Mouse (Mus musculus): Measurements from ENCODE around the gene Fmod.

GRCm38 (mm10) chr1:134074606-134075005, 37.6 kb downstream of the Fmod start:
- TF ChIP-seq CTCF (IDR thresholded peaks at IDR 0.05; ENCODE audit: control insufficient read depth, insufficient read depth, low read length) (no peak), POLR2A (IDR thresholded peaks at IDR 0.05; ENCODE audit: borderline replicate concordance, control insufficient read depth, low read depth, low read length) (no peak)

Measured in bone marrow, adult 2 months (tissue).